Mouse (Mus musculus) central nervous system, embryonic 14 days (tissue): Measurements from ENCODE around the gene Ms4a4a. TPM values are rescaled to one million over a fixed set of nuclear protein-coding genes. Genes with fewer than 3 reads are reported as not detected.

ENCODE experiments used
- polyA plus RNA-seq: library from polyadenylated mRNA; depleted of rRNA; stranded (reverse); fragments of >200 nt; gene quantifications from 2 replicates; pipeline ENCODE4 v1.2.3, GENCODE M21; 2012; rRNA removed

The Ms4a4a gene
- 0.41 TPM in 2 replicates for polyA plus RNA-seq

DNA sequence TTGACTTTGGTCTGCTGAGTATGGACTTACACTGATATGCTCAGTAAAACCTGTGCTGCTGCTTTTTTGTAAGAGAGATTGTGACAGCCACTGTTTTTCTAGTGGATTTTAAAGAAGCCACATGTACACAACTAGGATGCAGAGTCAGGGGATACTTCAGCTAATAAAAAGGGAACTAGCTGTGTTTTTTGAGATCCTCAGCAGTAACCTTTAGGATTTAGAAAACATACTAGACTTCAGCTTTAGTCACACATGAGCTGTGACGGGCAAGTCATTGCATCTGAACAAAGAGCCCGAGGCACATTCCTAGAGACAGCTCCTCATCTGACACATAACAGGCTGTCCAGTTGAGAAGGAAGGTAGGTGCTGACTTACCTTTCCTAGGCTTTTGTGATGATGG is at the start of gene Ms4a4a:
Gene Ms4a4a (plus strand): TSS at position 251 of the 400 bp plus-strand sequence.

DNA sequence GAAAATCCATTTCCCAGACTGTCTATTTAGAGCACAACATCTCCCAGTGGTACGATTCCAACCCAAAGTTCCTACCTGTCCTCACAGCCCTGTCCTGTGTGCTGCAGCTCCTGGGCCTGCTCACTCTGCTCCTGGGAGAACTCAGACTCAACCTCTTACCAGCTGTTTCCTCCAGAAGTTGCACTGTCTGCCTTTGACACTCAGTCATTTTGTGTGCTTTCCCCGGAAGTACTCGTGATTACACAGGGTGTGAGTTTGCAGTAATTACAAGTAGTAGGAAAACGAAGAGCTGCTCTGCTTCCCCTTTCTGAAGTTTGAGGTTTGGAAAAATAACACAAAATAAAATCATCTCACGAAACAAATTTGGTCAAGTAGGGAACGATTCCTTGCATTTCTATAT is 39.4 kb upstream of the Ms4a4a start, which contains the start of gene Ms4a7:
Gene Ms4a7 (minus strand): TSS at position 215 of the 400 bp plus-strand sequence.

DNA sequence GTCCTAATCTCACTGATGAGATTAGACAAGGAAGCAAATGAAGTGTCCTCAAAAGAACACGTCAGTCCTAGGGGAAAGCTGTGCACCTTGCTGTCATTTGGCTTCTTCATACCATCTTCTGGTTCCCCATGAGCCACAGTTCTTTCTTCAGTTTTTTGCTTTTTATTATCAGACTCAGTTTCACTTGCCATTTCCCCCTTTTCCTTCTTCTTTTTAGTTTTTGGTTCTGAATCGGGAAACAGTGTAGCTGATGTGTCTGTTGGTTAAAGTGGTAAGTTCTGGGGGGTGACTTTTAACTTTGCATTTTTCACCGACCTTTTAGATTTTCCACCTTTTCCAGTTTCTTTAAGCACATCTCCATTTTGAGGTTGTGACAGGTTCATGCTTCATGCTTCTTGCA is 29.2 kb downstream of the Ms4a4a start, which contains the start of gene Ms4a4c:
Gene Ms4a4c (plus strand): TSS at position 244 of the 400 bp plus-strand sequence.

Other genes with a start within 250 kb of the Ms4a4a start
- gene 1700017D01Rik, start 244.6 kb upstream of the Ms4a4a start, polyA plus RNA-seq = not detected in 2 replicates
- not detected in 2 replicates for gene 1700025F22Rik, start 210.2 kb upstream of the Ms4a4a start, polyA plus RNA-seq
- gene Ms4a13, start 178.8 kb upstream of the Ms4a4a start, polyA plus RNA-seq = not detected in 2 replicates
- not detected in 2 replicates for gene Ms4a12, start 143.1 kb upstream of the Ms4a4a start, polyA plus RNA-seq
- not detected in 2 replicates for gene Ms4a1, start 109.3 kb upstream of the Ms4a4a start, polyA plus RNA-seq
- gene Ms4a5, start 91.7 kb upstream of the Ms4a4a start, polyA plus RNA-seq = not detected in 2 replicates
- 0.16 TPM in 2 replicates for gene Ms4a14, start 61.1 kb upstream of the Ms4a4a start, polyA plus RNA-seq
- 1.6 and 2.2 TPM in 2 replicates for gene Ms4a7, start 39.4 kb upstream of the Ms4a4a start, polyA plus RNA-seq
- 0.47 and 0.85 TPM in 2 replicates for gene Ms4a4c, start 29.2 kb downstream of the Ms4a4a start, polyA plus RNA-seq
- gene Ms4a4b, start 68.0 kb downstream of the Ms4a4a start, polyA plus RNA-seq = 0.14 TPM in 2 replicates
- 4.0 and 4.7 TPM in 2 replicates for gene Ms4a6c, start 93.8 kb downstream of the Ms4a4a start, polyA plus RNA-seq
- gene Gm8369, start 110.4 kb downstream of the Ms4a4a start, polyA plus RNA-seq = 0.09 and 0.10 TPM in 2 replicates
- 3.5 and 3.6 TPM in 2 replicates for gene Ms4a6b, start 141.0 kb downstream of the Ms4a4a start, polyA plus RNA-seq
- 0.06 and 0.20 TPM in 2 replicates for gene Ms4a4d, start 161.3 kb downstream of the Ms4a4a start, polyA plus RNA-seq
- gene Ms4a6d, start 229.3 kb downstream of the Ms4a4a start, polyA plus RNA-seq = 3.3 and 4.4 TPM in 2 replicates
- gene Ms4a2, start 248.2 kb downstream of the Ms4a4a start, polyA plus RNA-seq = 0.05 and 0.15 TPM in 2 replicates